ENCODE assay signal across 9 mouse cellular contexts in the genomic region with DNA sequence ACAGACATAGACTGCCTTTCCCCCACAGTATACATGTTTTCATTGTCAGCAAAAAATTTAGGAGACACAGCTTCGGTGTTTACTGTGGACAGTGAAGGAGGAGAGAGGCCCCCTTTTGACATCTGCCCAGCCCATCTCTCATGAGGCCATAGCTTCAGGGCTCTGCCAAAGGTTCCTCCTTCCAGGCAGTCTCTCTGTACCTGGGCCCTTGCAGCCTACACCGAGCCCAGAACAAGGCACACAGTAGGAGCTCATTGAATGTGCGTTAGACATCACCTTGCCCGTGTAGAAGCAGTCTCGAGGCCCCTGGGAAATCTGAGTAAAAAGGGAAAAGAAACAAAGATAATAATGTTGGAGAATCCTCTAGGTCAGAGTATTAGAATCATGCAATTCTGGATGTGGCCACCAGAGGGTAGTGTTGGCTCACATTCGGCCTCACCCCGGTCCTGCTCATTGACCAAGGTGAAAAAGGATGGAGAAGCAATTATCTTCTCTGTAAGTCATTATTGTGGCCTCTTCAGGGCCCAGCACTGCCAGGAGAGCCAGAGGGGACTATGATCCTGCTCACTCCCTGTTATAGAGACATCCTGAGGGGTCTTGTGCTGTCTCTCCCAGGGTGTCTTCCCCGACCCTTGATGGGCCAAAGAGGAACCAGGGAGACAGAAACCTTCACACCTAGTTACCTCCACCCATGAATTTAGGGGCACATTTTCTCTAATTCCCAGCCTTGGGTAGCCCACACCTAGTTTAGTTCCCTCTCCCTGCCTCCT. TPM values are rescaled to one million over a fixed set of nuclear protein-coding genes. Genes with fewer than 3 reads are reported as not detected.
DNase-seq lines count a peak whose midpoint lies in the region; ATAC-seq and TF ChIP-seq lines count a peak whose summit lies in the region.
"Had no signal": no experiment of that assay in that cellular context is flagged by ENCODE, and none has a peak within 500 bp of the region (broad histone marks: within the 10 kb centered on the region; RNA-seq: fewer than 3 reads in every experiment).

No protein-coding gene starts in this region.

- ATAC-seq in midbrain, embryonic 11.5 days (ENCODE audit: low FRiP score) = peak; percentile 75

- WGBS in heart, embryonic 10.5 days = 12% methylated on average over 8 of the region's 8 CpGs
- 20% methylated on average over 8 of the region's 8 CpGs for WGBS in midbrain, embryonic 11.5 days
- 10% methylated on average over 8 of the region's 8 CpGs for WGBS in small intestine, adult 2 months

- peak; percentile 74 to 90 for DNase-seq in heart, adult 18-20 months
- DNase-seq in heart, embryonic 10.5 days (ENCODE audit: low spot score) = no peak
- peak; percentile 91 to 92 for DNase-seq in cerebellum, postnatal 14 days
- DNase-seq in frontal cortex, postnatal 36 days (ENCODE audit: low spot score in 2 of 2) = peak; percentile 79 to 83
- peak; percentile 56 for DNase-seq in hindlimb bud, embryonic 11.5 days (ENCODE audit: extremely low spot score, low read depth, low spot score)
- peak; percentile 77 to 83 for DNase-seq in left cerebral cortex, adult 18-20 months (ENCODE audit: low spot score in 2 of 2)
- DNase-seq in midbrain, embryonic 11.5 days (ENCODE audit: low spot score, missing footprints) = peak; percentile 99

- H3K4me1 ChIP-seq in heart, embryonic 10.5 days = peaks cover 8% of the 10 kb centered on the region; the same call in 1 of the 2 replicates
- H3K4me1 ChIP-seq in midbrain, embryonic 11.5 days (ENCODE audit: control insufficient read depth, insufficient read depth, low read length) = no peaks in the 10 kb centered on the region
- 0 out of 2 replicates have a peak, but pooled peaks cover 2% of the 10 kb centered on the region for H3K4me1 ChIP-seq in small intestine, adult 2 months (ENCODE audit: control insufficient read depth, insufficient read depth, insufficient read length, low read length)

- no peak overlapping the region for H3K4me3 ChIP-seq in heart, embryonic 10.5 days
- no peak overlapping the region for H3K4me3 ChIP-seq in midbrain, embryonic 11.5 days (ENCODE audit: low read depth, low read length)
- no peak overlapping the region for H3K4me3 ChIP-seq in small intestine, adult 2 months (ENCODE audit: low read depth, low read length)
- H3K4me3 ChIP-seq: myocyte had no signal

- TF ChIP-seq POLR2A in small intestine, adult 2 months (IDR thresholded peaks at IDR 0.05; ENCODE audit: low read depth, low read length) = no peak

- H3K9me3 ChIP-seq in heart, embryonic 10.5 days = no peaks in the 10 kb centered on the region
- no peaks in the 10 kb centered on the region for H3K9me3 ChIP-seq in midbrain, embryonic 11.5 days (ENCODE audit: control insufficient read depth, low read length)

- no peak overlapping the region for H3K9ac ChIP-seq in midbrain, embryonic 11.5 days (ENCODE audit: low read length)

- H3K27me3 ChIP-seq in heart, embryonic 10.5 days (ENCODE audit: insufficient read depth, poor library complexity, severe bottlenecking) = peaks cover 46% of the 10 kb centered on the region
- peaks cover 3% of the 10 kb centered on the region; the same call in 1 of the 2 replicates for H3K27me3 ChIP-seq in midbrain, embryonic 11.5 days (ENCODE audit: control insufficient read depth, insufficient read depth, low read length)
- H3K27me3 ChIP-seq in small intestine, adult 2 months (ENCODE audit: control insufficient read depth, insufficient read depth, low read length) = 0 out of 2 replicates have a peak, but pooled peaks cover 11% of the 10 kb centered on the region

- H3K36me3 ChIP-seq in heart, embryonic 10.5 days = 0 out of 2 replicates have a peak, but pooled peaks cover under 1% of the 10 kb centered on the region
- H3K36me3 ChIP-seq in midbrain, embryonic 11.5 days (ENCODE audit: control insufficient read depth, insufficient read depth, low read length) = no peaks in the 10 kb centered on the region
- H3K36me3 ChIP-seq in small intestine, adult 2 months (ENCODE audit: control insufficient read depth, insufficient read depth, low read length) = no peaks in the 10 kb centered on the region

- H3K4me2 ChIP-seq in midbrain, embryonic 11.5 days = no peak overlapping the region

- peak; percentile 88; the same call in 1 of the 2 replicates for TF ChIP-seq CTCF in small intestine, adult 2 months (IDR thresholded peaks at IDR 0.05; ENCODE audit: extremely low read depth, insufficient read length, insufficient replicate concordance, low read depth, low read length)

- no peak overlapping the region for H3K27ac ChIP-seq in heart, embryonic 10.5 days
- H3K27ac ChIP-seq in midbrain, embryonic 11.5 days (ENCODE audit: low read depth, low read length) = no peak overlapping the region
- no peak overlapping the region for H3K27ac ChIP-seq in small intestine, adult 2 months (ENCODE audit: insufficient read depth, low read depth, low read length)

RNA-seq across cellular contexts. Expression of a gene that starts 6.5 kb away (rescaled TPM):
- 1 to 10 TPM; 1.8 to 1.9 TPM for total RNA-seq in heart, adult 18-20 months (2021)
- polyA plus RNA-seq in heart, embryonic 10.5 days (2016; fragmentation: Nextera tagmentation; extraction: Ambion mirVana) = 5.1 and 8.4 TPM in 2 replicates
- 100 to 1,000 TPM; 147 to 179 TPM for total RNA-seq in left cerebral cortex, adult 18-20 months (2021)
- 16.4 TPM in 2 replicates for polyA plus RNA-seq in midbrain, embryonic 11.5 days (2014; fragmentation: Nextera tagmentation; extraction: Ambion mirVana)
- polyA plus RNA-seq in small intestine, adult 2 months (2012; rRNA removed) = 2.7 and 4.6 TPM in 2 replicates

RNA-seq across cellular contexts. Expression of a gene that starts 28.2 kb away (rescaled TPM):
- not detected for total RNA-seq in heart, adult 18-20 months (2021)
- polyA plus RNA-seq in heart, embryonic 10.5 days (2016; fragmentation: Nextera tagmentation; extraction: Ambion mirVana) = not detected in 2 replicates
- not detected for total RNA-seq in left cerebral cortex, adult 18-20 months (2021)
- polyA plus RNA-seq in midbrain, embryonic 11.5 days (2014; fragmentation: Nextera tagmentation; extraction: Ambion mirVana) = 0.68 and 0.79 TPM in 2 replicates
- 0.38 and 336 TPM in 2 replicates for polyA plus RNA-seq in small intestine, adult 2 months (2012; rRNA removed)
- polyA plus RNA-seq: myocyte had no signal

RNA-seq across cellular contexts. Expression of a gene that starts 35.2 kb away (rescaled TPM):
- 100 to 1,000 TPM; 208 to 239 TPM for total RNA-seq in heart, adult 18-20 months (2021)
- polyA plus RNA-seq in heart, embryonic 10.5 days (2016; fragmentation: Nextera tagmentation; extraction: Ambion mirVana) = 91.3 and 112 TPM in 2 replicates
- total RNA-seq in left cerebral cortex, adult 18-20 months (2021) = 10 to 100 TPM; 47.2 to 49.3 TPM
- 23.5 and 25.2 TPM in 2 replicates for polyA plus RNA-seq in midbrain, embryonic 11.5 days (2014; fragmentation: Nextera tagmentation; extraction: Ambion mirVana)
- polyA plus RNA-seq in small intestine, adult 2 months (2012; rRNA removed) = 253 and 689 TPM in 2 replicates

RNA-seq across cellular contexts. Expression of a gene that starts 42.7 kb away (rescaled TPM):
- total RNA-seq in heart, adult 18-20 months (2021) = 1,000 to 10,000 TPM; 1,847 to 1,982 TPM
- polyA plus RNA-seq in heart, embryonic 10.5 days (2016; fragmentation: Nextera tagmentation; extraction: Ambion mirVana) = 1,444 and 1,503 TPM in 2 replicates
- 100 to 1,000 TPM; 831 to 849 TPM for total RNA-seq in left cerebral cortex, adult 18-20 months (2021)
- polyA plus RNA-seq in midbrain, embryonic 11.5 days (2014; fragmentation: Nextera tagmentation; extraction: Ambion mirVana) = 1,701 and 1,853 TPM in 2 replicates
- polyA plus RNA-seq in small intestine, adult 2 months (2012; rRNA removed) = 49.3 and 102 TPM in 2 replicates

RNA-seq across cellular contexts. Expression of a gene that starts 52.2 kb away (rescaled TPM):
- 10 to 100 TPM; 13.2 to 15.2 TPM for total RNA-seq in heart, adult 18-20 months (2021)
- polyA plus RNA-seq in heart, embryonic 10.5 days (2016; fragmentation: Nextera tagmentation; extraction: Ambion mirVana) = 71.1 and 81.8 TPM in 2 replicates
- total RNA-seq in left cerebral cortex, adult 18-20 months (2021) = 10 to 100 TPM; 10.4 to 11.3 TPM
- polyA plus RNA-seq in midbrain, embryonic 11.5 days (2014; fragmentation: Nextera tagmentation; extraction: Ambion mirVana) = 19.3 and 19.7 TPM in 2 replicates
- 11.4 and 12.8 TPM in 2 replicates for polyA plus RNA-seq in small intestine, adult 2 months (2012; rRNA removed)
